Mouse (Mus musculus) gastrocnemius, postnatal 36 days (tissue): ENCODE results near the gene Itga9. TPM values are rescaled to one million over a fixed set of nuclear protein-coding genes. Genes with fewer than 3 reads are reported as not detected.
A peak's percentile ranks its signal among the peaks of the same experiment; 100 is the strongest.

Experiments used
- DNase-seq, 2 experiments: peaks; one replicate each; pipeline ENCODE4 v3.0.0; 2022
- intact Hi-C: fragments of 180-260 bp; cut with DNase I; formaldehyde crosslinking; loops from one replicate; pipeline ENCODE4 v1.15.1; 2025
- total RNA-seq, 2 experiments: library from RNA; stranded (reverse); gene quantifications; 2 replicates each; pipeline ENCODE4 v1.2.3; 2021

Itga9 gene
- total RNA-seq, 2 experiments from 2014 or later, result 5.8 TPM

DNA sequence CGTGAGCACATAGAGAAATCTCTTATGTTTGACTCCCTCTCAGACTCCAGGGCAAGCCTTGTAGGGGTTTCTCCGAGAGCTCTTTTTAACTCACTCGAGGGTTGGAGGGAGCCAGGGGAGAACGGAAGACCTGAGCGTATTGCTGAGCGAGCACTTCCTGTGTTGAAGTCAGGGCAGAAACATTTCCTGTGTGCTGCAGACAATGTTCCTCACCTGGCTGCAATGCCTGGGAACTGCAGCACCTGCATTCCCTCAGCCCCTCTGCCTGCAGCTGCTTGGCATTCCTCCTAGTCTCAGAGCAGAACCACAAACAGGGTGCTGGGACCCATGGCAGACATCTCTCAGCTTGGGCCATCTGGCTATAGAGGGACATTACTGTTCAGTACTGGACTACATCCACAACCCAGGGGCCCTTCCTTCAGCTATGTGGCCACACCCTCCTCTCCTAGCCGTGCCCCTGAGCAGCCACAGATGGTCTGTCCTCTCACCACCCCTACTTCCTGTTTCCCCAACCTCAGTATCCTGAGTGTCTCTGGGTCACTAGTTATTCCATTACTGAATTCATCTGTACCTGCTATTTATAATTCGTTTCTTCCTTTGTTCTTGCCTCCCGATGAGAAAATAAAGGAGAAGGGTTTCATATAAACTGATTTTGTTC is 109.6 kb downstream of the Itga9 start:
- no peak for DNase-seq
- intact Hi-C loops, result no loop called here

DNA sequence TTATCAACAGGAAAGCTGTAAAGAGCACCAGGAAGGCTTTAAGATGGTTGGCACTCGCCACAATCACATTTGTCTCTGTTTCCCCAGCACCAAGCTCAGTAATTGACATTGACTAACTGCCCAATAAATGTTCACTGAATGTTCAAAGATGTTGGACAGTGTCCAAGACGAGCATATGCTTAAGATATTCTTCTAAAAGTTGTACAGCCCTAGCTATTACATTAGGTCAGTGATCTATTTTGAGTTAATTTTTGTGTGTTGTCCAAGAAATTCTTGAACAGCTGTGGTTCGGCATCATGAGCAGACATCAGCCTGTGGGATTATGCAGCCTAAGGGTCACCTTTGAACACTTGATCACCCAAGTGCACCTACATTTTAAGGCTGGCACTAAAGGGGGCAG is 110.9 kb downstream of the Itga9 start:
- intact Hi-C loops, result no loop called here
- DNase-seq, result no peak

DNA sequence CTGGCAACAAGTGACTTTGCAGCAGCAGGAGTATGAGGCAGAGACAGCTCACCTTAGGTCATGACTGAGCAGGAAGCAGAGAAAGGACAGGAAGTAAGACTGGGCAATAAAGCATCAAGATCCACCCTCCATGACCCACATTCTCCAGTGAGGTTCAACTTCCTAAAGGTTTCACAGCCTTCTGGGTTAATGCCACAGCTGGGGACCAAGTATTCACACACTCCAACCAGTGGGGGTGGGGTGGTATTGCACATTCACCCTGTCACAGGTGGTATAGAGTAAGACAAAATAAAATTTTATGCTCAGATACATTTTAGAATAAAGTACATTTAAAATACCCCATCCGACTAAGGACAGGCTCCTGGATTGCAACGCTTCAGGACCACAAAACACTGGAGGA is 112.0 kb downstream of the Itga9 start:
- DNase-seq, result no peak
- intact Hi-C loops, result no loop called here

DNA sequence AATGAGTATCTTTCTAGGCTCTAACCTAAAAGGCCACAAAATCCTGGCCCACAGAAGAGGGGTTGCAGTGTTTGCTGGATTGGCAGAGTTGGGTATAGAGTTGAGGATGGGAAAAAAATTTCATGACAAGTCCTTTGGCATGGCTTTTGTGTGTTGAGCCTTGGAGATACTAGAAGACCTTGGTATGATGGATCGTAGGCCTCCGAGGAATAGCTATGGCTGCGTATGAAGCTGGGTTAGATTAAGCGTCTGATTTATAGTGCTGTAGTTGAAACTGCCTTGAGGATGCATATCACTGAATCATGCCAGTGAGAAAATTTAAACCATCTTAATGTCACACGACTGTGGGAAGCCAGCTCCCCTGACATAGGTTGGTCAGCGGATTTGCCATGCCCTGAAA is 114.6 kb downstream of the Itga9 start:
- DNase-seq, result no peak
- intact Hi-C loops, result no loop called here

DNA sequence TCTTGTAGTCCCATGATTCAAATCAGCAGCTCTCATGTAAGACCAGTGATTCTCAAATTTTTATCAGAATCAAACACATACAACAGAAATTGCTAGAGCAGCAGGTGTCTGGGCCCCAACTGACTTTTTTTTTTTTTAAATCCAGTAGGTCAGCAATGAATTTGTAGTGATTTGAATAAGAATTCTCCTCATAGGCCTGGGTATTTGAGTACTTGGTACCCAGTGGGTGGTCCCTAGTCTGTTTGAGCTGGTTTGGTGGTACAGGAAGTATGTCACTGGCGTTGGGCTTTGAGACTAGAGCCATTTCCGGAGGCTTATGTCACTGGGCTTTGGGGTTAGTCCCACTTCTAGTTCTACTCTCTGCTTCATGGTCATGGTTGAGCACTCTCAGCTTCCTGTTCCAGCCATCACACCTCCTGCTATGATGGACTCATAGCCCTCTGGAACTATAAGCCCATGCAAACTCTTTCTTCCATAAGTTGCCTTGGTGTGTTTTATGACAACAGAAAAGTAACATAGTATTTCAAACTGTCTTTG is 116.4 kb downstream of the Itga9 start:
- intact Hi-C loops, result no loop called here
- DNase-seq, result no peak

DNA sequence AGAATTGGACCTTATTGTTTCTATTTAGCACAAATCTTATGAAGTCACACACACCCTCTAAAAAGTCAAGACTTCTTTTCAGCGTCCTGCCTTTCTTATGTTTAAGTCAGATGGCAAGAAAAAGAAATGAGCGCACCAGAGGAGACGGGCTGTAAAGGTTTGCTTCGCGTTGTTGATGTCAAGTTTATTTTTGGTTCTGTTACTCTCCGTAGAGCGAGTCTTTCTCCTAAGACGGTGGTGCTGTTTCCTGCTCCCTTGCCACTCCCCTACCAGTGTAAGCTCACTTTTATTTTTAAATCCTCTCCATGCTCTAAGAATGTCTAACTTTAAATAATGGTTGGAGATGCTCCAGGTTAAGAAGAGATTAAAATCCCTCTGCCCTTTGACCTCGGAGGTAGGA is 118.6 kb downstream of the Itga9 start:
- DNase-seq, result no peak
- intact Hi-C loops, result no loop called here

DNA sequence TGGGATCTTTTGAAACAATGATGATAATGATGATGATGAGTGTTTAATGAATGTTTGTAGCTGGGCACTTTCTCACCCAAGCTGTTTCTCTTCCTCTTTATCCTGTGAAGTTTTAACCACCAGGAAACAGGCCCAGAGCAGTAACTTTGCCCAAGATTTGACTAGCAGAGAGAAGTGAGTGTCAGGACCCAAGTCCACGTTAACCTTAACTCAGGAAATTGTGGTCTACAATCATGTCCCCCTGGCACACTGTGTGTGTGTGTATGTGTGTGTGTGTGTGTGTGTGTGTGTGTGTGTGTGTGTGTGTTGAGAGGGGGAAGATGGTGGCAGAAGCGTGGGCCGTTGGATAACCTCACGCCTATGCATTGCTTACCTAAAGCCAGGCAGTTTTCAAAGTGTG is 120.1 kb downstream of the Itga9 start:
- intact Hi-C loops, result no loop called here
- no peak for DNase-seq

DNA sequence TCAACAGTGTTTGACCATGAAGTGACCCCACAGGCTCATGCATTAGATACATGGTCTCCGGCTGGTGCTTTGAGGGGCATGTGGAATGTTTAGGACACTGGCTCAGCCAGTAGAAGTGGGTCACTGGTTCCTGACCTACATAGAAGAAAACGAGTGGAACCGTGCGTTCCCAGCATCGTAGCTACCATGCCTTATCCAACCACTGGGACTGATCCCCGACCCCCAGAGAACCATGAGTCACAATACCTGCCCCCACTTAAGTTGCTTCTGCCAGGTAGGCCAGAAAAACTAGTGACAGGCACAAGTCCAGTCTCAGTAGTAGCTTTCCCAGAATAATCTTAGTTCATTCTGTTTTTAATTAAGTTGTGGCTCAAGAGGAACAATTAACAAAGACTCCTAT is 121.8 kb downstream of the Itga9 start:
- no peak for DNase-seq
- intact Hi-C loops, result no loop called here

DNA sequence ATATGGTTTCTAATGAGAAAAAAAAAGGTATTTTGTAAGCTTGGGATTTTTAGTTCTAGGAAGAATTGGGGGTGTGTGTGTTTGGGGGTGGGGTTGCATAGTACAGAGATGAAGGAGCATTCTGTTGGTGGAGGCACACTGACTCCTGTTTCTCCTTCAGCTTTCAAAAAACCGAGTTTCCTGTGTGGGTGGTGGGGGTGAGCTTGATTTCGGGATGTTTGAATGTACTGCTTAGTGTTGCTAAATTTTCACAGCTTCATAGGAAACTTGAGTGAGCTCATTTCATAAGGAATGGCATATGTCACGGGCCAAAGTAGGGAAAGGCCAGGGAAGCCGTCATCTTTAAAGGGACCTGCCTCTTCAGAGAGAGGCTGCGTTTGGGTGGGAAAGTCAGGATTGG is 122.5 kb downstream of the Itga9 start:
- DNase-seq, result no peak
- intact Hi-C loops, result no loop called here

DNA sequence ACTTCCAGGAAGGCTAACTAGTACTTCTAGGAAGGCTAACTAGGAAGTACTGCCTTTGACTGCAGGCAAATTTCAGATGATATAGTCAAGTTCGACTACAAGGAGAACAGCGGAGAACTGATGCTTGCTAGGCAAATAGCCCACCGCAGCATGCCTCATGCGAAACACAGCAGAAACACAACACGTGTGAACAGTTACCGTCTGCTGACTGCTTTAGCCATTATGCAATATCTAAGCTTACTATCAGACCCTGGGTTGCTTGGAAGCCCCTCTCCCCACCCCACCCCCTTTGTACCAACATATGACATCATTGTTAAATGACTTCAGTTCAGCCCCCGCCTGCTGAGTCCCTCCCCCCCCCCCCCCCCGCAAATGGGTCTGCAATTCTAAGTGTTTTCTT is 123.7 kb downstream of the Itga9 start:
- intact Hi-C loops, result no loop called here
- DNase-seq, result no peak

DNA sequence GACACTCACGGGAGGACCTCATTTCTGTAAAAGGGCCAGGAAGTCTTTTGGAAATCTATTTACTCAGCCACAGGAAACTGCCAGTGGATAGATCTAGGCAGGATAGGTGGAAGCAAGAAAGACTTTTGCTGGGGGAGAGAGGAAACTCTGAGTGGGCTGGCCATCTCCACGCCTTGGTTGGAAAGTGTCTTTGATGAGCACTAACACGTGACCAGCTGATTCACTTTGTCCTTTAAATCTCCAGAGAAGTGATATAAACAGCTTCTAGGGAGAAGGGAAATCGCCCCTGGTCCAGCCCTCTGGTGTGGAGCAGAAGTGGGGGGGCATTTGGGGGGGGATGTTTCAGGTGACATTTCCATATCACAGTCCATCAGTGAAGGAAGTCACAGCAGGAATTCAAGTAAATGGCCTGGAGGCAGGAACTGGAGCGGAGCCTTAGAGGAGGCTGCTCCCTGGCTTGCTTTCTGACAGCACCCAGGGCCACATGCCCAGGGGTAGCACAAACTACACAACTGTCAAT is 124.4 kb downstream of the Itga9 start:
- intact Hi-C loops, result no loop called here

DNA sequence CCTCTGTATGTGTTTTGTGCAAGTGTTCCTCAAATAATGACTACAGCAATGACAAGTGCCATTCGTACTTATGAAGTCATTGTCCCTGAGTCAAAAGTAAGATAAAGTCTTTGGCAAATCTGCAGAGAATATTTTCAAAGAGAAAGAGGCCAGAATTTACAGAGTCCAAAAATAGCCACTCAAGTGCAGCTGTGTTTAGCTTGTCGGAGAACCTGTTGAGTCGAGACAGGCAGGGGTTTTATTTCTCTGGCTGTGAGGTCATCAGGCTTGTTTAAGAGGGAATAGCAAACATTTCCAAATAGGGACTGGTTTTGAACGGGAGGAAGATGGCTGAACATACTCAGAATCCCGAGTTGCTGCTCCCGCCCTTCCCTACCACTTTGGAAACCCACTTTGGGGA is 125.2 kb downstream of the Itga9 start:
- no peak for DNase-seq
- intact Hi-C loops, result no loop called here

More for the DNA sequence above, 124.4 kb downstream of the Itga9 start:
- no peak for DNase-seq

DNA sequence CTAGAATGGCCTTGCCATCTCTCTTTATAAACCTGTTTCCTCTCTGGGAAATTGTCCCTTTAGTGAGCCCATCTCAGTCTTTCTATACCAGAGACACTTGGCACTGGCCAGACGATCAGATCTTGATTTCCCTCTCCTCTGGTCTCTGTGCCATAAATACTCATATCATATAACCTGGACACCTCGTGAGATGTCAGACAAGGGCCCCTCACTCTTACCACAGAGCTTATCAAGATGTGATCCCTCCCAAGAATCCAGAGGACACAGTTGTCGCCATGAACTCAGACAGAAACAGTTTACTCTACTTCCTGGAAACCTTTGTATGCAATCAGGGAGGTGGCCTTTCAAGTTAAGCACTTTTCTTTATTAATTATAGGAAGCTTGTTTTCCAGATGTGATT is 127.1 kb downstream of the Itga9 start:
- no peak for DNase-seq
- intact Hi-C loops, result no loop called here

DNA sequence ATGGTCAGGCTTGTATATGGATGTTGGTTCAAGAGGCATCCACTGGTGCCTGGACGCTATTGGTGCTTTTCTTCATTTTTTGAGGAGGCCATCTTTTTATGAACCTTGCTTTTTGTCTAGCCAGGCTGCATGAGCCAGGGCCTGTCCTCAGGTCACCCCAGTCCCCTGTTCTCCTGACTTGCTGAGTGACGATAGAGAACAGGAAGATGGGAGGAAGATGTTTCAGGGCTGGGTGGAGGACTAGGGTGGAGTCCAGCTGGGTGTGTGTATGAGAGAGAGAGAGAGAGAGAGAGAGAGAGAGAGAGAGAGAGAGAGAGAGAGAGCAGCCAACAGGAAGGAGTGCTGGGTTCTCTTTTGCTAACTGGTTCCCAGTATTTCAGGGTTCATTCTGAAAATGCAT is 130.6 kb downstream of the Itga9 start:
- no peak for DNase-seq
- intact Hi-C loops, result no loop called here

DNA sequence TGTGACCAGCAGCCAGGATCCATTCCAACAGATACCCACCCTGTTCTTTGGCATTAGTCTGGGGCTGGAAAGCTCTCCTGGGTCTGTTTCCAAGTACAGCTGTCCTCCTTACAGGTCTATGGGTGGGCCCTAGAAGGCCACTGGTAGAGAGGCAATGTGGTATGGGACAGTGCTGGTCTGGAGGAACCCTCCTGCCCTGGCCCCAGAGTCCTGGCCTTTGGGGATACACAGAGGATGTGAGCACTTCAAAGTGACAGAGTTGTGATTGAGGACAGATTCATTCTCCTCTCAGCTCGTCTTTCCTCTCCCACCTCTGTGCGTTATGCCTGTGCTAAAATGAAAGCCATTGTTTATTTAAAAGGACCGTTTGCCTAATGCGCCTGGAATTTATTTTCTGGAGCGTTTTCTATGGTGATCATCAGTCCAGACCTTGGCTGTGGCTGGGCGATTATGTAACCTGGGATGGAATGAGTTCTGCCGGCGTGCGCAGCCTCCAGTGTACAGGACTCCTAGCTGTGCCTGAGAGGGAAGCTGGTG is 131.2 kb downstream of the Itga9 start:
- intact Hi-C loops, result no loop called here
- DNase-seq, result peak; percentile 63 to 77

DNA sequence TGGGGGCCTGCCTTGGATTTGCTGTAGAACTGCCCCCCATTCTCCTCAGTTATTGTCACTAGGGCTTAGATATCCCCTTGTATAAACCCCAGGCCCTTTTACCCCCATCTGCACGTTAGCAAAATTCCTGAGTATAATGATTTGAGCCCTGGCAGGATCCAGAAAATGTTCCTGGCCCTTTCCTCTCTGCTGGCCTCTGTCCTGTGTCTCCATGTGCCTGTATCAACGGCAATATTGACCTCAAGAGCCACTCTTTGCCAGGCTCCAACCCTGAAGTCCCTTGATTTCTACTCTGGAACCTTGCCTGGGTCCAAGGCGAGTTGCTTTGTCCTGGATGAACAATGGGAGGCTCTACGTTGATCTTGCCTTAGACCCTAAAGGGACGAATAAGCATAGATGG is 131.8 kb downstream of the Itga9 start:
- peak; percentile 25 to 29 for DNase-seq
- intact Hi-C loops, result no loop called here

DNA sequence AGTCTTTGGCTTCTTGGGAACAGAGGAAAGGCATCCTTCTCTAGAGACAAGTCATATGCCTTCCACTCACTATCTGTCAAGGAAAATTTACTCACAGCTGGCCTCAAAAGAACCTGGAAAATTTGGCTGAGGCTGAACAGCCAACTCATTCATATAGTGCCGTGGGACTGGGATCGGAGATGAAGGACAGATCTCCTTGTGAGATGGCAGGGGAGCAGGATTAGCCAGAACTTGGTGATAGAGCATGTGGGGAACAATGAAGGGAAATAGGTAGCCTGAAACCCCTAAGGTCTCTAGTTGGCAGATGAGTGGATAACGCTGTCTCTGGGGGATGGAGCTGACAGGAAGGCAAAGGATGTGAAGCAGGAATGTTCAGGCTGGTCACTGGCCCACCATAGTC is 132.6 kb downstream of the Itga9 start:
- intact Hi-C loops, result no loop called here
- DNase-seq, result no peak

DNA sequence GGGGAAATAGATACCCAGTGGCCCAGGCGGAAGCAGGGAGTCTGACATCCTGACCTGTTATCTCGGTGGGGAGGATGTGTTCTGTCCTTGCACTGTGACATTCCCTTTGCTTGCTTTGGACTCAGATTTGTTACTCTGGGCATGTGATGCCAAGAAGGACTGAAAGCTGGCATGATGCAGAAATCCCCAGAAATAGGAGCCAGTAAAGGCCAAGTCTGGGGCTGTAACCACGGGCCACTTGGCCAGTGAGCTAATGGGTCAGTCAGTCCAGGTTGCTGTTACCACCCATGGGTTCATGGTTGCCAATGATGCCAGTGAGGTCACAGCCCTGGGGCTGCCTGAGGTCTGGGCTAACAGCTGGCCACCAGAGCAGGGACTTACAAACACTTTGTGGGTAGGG is 133.2 kb downstream of the Itga9 start:
- no peak for DNase-seq
- intact Hi-C loops, result no loop called here

DNA sequence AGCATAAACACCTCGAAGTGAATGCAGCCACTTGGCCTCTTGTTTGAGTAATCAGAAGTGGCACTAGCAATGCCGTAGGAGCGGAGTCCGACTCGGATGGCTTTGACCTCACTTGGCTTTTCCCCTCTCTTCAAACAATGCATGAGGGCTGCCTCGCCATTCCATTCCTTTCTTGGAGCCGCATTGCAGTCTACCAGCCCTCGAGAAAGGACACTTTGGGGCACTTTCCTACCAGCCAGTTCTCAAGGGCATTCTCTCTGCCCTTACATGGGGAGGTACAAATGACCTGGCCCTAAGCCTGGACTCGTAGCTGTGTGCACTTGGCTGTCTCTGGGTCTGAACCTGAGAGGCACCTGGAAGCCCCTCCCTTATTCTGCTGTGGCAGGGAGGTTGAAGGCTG is 134.8 kb downstream of the Itga9 start:
- intact Hi-C loops, result no loop called here
- DNase-seq, result no peak

DNA sequence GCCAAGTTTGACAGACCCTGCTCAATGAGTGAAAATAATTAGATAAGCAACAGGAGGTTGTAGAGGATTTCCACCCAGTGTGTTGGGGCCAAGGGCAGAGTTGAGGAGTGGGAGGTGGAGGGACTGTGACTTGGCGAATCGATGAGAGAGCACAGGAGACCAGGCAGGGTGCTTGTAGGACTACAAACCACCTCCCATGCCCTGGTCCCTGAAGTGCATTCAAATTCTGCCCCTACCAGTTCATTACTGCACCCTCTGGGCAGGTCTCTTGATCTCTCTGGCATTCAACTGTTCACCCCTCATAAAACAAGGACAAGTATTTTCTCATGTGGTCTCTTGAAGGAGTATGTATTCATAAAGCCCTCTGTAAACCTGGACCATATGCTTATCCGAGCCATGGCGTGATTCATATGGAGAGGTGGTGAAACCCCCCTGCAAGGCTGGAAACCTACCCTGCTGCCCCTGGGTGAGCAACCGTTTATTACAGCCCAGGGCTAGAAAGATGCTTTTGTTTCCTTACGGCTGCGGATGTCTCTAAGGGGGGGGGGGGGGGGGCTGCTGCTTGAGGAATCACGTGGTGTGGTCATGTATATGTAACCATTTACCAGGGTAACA is 143.0 kb downstream of the Itga9 start:
- intact Hi-C loops, result no loop called here
- no peak for DNase-seq

DNA sequence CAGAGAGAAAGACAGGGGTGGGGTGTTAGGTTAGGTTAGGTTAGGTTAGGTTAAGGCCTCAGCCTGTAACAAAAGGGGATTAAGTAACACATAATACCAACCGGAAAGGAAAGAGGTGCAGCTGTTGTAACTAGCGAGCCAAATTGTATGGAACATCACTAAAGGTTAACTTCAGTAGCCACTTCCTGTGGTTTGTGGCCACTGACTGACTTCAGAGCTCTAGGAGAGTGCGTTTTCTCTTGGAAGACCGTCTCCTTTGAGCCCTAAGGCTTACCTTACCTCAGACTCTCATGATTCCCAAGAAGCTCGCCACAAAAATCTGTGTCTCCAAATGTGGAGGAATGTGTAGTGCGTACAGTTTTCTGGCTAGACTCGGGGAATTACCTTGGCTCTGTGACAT is 144.3 kb downstream of the Itga9 start:
- intact Hi-C loops, result no loop called here
- DNase-seq, result no peak

DNA sequence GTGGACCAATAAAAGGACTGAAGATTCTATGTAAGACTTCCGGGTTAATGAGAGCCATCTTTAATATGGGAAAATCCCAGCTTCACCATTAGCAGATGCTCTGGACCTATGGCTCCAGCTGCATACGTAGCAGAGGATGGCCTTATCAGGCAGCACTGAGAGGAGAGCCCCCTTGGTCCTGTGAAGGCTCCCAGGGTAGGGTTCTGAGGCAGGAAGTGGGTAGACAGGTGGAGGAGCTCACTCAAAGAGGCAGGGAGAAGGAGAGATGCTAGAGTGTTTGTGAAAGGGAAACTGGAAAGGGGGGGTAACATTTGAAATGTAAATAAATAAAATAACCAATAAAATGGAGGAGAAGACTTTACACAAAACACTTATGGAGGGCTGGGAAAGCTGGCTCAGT is 145.9 kb downstream of the Itga9 start:
- DNase-seq, result no peak
- intact Hi-C loops, result no loop called here
